Mouse (Mus musculus) E14TG2a.4 (cell line): ENCODE measurements around the gene Grm4.

Source experiments
- CTCF ChIP-seq: conservative IDR thresholded peaks from 2 replicates; pipeline ENCODE4 v1.5.1; 2014; ENCODE audit warnings: low read length
- NANOG ChIP-seq: IDR thresholded peaks from 2 replicates; pipeline ENCODE4 v1.6.1; 2014; ENCODE audit warnings: borderline replicate concordance, low read length, mixed read lengths

GRCm38 (mm10) chr17:27511865-27512618 lies 9.2 kb downstream of the Grm4 start:
- TF ChIP-seq CTCF (no peak), NANOG (no peak)
